Mouse (Mus musculus): ENCODE measurements at regions not wholly inside any gene's neighbourhood (a gene's known extent, or its start where the extent isn't known, plus 50 kb on each side); places are given as distances from the start of the nearest gene placed in this dataset.

DNA sequence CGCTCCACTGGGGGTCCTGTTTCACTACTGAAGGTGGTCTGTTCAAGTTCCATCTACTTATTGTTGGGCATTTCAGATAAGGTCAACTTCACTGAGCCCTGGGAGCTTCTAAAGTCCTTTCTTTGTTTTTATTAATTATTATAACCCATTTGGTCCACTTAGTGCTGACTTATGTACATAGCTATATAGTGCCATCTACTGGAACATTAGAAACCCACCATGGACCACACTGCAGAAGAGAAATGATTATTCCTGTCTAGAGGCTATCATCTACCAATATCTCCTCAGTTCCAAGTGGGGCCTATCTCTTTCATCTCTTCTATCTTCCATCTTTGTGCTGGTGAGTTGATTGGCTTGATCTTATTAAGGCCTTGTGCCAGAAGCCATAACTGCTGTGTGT, 294.8 kb downstream of the Gm9008 start:
- no peaks in the 10 kb centered on the region for H3K9me3 ChIP-seq (replicated peaks; ENCODE audit: low read length)
- no peaks in the 10 kb centered on the region for H3K4me1 ChIP-seq (replicated peaks; ENCODE audit: insufficient read depth, low read length)
- no peak overlapping the region for H3K9ac ChIP-seq (ENCODE audit: low read depth, low read length)
- H3K4me2 ChIP-seq (ENCODE audit: low read length): no peak overlapping the region
- TF ChIP-seq CTCF (IDR thresholded peaks at IDR 0.05; ENCODE audit: low read depth): peak; percentile 71
- 100% methylated on average over 1 of the region's 1 CpGs for WGBS
- DNase-seq (ENCODE audit: low spot score): peak; percentile 61
- no peak overlapping the region for H3K27ac ChIP-seq
- H3K27me3 ChIP-seq (ENCODE audit: insufficient read depth, low read length): no peaks in the 10 kb centered on the region
- no peak overlapping the region for H3K4me3 ChIP-seq (replicated peaks; ENCODE audit: low read depth, low read length)
- H3K36me3 ChIP-seq (ENCODE audit: insufficient read depth, low read length): no peaks in the 10 kb centered on the region
- no peak; the same call in 1 of the 2 replicates for ATAC-seq (replicated peaks; ENCODE audit: low FRiP score, low read depth)

All from kidney, postnatal 0 days (tissue).